Mouse (Mus musculus): ENCODE measurements around the gene Nuak1. TPM values are rescaled to one million over a fixed set of nuclear protein-coding genes. Genes with fewer than 3 reads are reported as not detected.

The Nuak1 gene
- polyA plus RNA-seq (2017; shearing (Covaris generic)): not detected

GRCm38 (mm10) chr10:84440541-84441433, at the start of gene Nuak1:
Nuak1 (minus strand) TSS chr10:84440597.

Other genes starting within 250 kb of the Nuak1 start
- gene Ckap4, start 93.5 kb upstream of the Nuak1 start, polyA plus RNA-seq (2017; shearing (Covaris generic)): 1 to 10 TPM in 1 of 2 experiments, under 1 TPM in 1; 0.88 to 1.9 TPM
- 100 to 1,000 TPM; 147 to 148 TPM for gene Tcp11l2, start 136.0 kb upstream of the Nuak1 start, polyA plus RNA-seq (2017; shearing (Covaris generic))
- 10 to 100 TPM; 20.5 to 24.8 TPM for gene Polr3b, start 181.7 kb upstream of the Nuak1 start, polyA plus RNA-seq (2017; shearing (Covaris generic))